Mouse (Mus musculus): ENCODE results near the gene Slc8a3.

DNA sequence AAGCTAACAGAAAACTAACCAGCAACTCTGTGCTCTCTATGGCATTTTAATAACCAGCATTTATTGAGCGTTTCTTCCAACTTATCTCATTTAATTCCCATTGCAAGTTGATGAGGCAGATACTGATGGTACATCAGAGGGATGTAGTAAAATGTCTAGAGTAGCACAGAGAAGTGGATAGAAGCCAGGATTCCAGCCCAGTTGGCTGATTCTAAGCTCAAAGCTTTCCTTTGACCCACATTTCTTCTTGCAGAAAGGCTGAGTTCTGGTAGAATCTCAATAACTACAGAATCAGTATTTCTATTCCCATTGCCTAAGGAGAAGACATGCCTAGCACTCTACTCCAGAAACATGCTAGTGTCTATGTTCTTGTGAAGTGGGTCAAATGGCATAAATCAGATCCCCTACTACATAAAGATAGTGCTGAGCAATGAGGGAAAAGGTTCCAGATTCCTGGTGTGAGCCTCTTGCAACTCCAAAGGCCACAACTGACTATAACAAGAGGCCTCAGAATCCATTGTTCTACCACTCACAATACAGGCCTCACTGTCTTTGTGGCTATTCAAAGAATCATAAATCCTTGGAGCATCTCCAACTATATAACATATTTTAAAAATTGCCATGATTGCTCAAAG lies 99.1 kb downstream of the Slc8a3 start:
- no peak for TF ChIP-seq CTCF (IDR thresholded peaks at IDR 0.05; ENCODE audit: control insufficient read depth, insufficient read depth, insufficient read length)
- no peak for TF ChIP-seq USF1 (IDR thresholded peaks at IDR 0.05; ENCODE audit: low read depth)
- no peak for TF ChIP-seq CEBPB (IDR thresholded peaks at IDR 0.05; ENCODE audit: low read depth)
- no peak for TF ChIP-seq MAX (IDR thresholded peaks at IDR 0.05)

Data from C2C12 (cell line).